Mouse (Mus musculus) cortical plate, adult 2 months (tissue): Measurements from ENCODE around the gene Itih2.

Experiments used
- CTCF ChIP-seq: fragments of 200-500 bp; IDR thresholded peaks from 2 replicates; pipeline ENCODE4 v1.5.1; 2011; ENCODE audit warnings: mild to moderate bottlenecking, control low read depth, low read length; ENCODE audit not compliant: insufficient read depth; ENCODE audit errors: extremely low read depth
- POLR2A ChIP-seq: fragments of 200-500 bp; IDR thresholded peaks from 2 replicates; pipeline ENCODE4 v1.6.1; 2011; ENCODE audit warnings: mild to moderate bottlenecking, low read length, control low read depth; ENCODE audit not compliant: insufficient read depth; ENCODE audit errors: extremely low read depth

GRCm38 (mm10) chr2:10080310-10081010 is 50.7 kb downstream of the Itih2 start, which contains the start of the genes Atp5c1 and Kin:
- peak; percentile 85 for TF ChIP-seq POLR2A
- TF ChIP-seq CTCF: 0 out of 2 replicates have a peak, but pooled peaks have one; percentile 4
